Mouse (Mus musculus) brain, embryonic 18.5 days (tissue): ENCODE measurements around the gene Slc22a4.
"Not testable (repeated sequence)": the region's sequence is repeated elsewhere in the genome, so short reads cannot be mapped to it uniquely, and the experiment has no call there.

ENCODE experiments used
- DNase-seq: peaks from one replicate; pipeline ENCODE4 v3.0.0-alpha.2; 2012; ENCODE audit warnings: low read depth, low spot score

Gene Slc22a4

GRCm38 (mm10) chr11:54004734-54005133 lies 23.2 kb downstream of the Slc22a4 start:
- no peak for DNase-seq

GRCm38 (mm10) chr11:54004221-54004620 lies 23.7 kb downstream of the Slc22a4 start:
- DNase-seq: no peak

- DNase-seq: peak; percentile 63
These were observed 24.9 kb downstream of the Slc22a4 start for GRCm38 (mm10) chr11:54002761-54003717.

- no peak for DNase-seq
These were observed 25.6 kb downstream of the Slc22a4 start for GRCm38 (mm10) chr11:54002147-54002760.

- DNase-seq: no peak
These were observed 30.2 kb downstream of the Slc22a4 start for GRCm38 (mm10) chr11:53997661-53998060.

- DNase-seq: no peak
These were observed 35.6 kb downstream of the Slc22a4 start for GRCm38 (mm10) chr11:53992264-53992663.

- DNase-seq: no peak
These were observed 38.7 kb downstream of the Slc22a4 start for GRCm38 (mm10) chr11:53989232-53989631.

- DNase-seq: no peak
These were observed 39.8 kb downstream of the Slc22a4 start for GRCm38 (mm10) chr11:53988081-53988480.

GRCm38 (mm10) chr11:53981396-53981795 lies 46.5 kb downstream of the Slc22a4 start:
- DNase-seq: no peak

- peak; percentile 14 for DNase-seq
These were observed 47.9 kb downstream of the Slc22a4 start, which contains the start of gene Slc22a21 for GRCm38 (mm10) chr11:53979788-53980621. Gene Slc22a21 (minus strand): TSS chr11:53980332.

GRCm38 (mm10) chr11:53979456-53979787 lies 48.5 kb downstream of the Slc22a4 start:
- DNase-seq: not testable (repeated sequence)

- no peak for DNase-seq
These were observed 50.2 kb downstream of the Slc22a4 start for GRCm38 (mm10) chr11:53977672-53978071.

GRCm38 (mm10) chr11:53975559-53975958 lies 52.3 kb downstream of the Slc22a4 start:
- DNase-seq: no peak

GRCm38 (mm10) chr11:53958984-53959383 lies 68.9 kb downstream of the Slc22a4 start:
- no peak for DNase-seq

- not testable (repeated sequence) for DNase-seq
These were observed 69.7 kb downstream of the Slc22a4 start for GRCm38 (mm10) chr11:53958176-53958575.

- no peak for DNase-seq
These were observed 71.3 kb downstream of the Slc22a4 start for GRCm38 (mm10) chr11:53956636-53957035.

- DNase-seq: no peak
These were observed 73.2 kb downstream of the Slc22a4 start for GRCm38 (mm10) chr11:53954653-53955052.

- DNase-seq: not testable (repeated sequence)
These were observed 77.8 kb downstream of the Slc22a4 start for GRCm38 (mm10) chr11:53950133-53950532.
